Mouse (Mus musculus) limb, embryonic 12.5 days (tissue): ENCODE measurements around the gene Gm20737. TPM values are rescaled to one million over a fixed set of nuclear protein-coding genes. Genes with fewer than 3 reads are reported as not detected.
"Not testable (repeated sequence)": the region's sequence is repeated elsewhere in the genome, so short reads cannot be mapped to it uniquely, and the experiment has no call there.

Source experiments
- ATAC-seq: fragments of 200-750 bp; cut with Nextera tagmentation; 2 replicates; pipeline ENCODE4 v1.8.0; 2017; ENCODE audit warnings: low read depth, moderate TSS enrichment; ENCODE audit not compliant: insufficient number of reproducible peaks, insufficient read depth, low FRiP score, low TSS enrichment
- H3K27ac ChIP-seq: fragments of 300-500 bp; sonication (generic); 2 replicates; pipeline ENCODE4 v1.5.1; 2016; ENCODE audit warnings: mild to moderate bottlenecking, moderate library complexity
- H3K27me3 ChIP-seq: fragments of 300-500 bp; sonication (generic); 2 replicates; pipeline ENCODE4 v1.6.1; 2016; ENCODE audit warnings: mild to moderate bottlenecking, moderate library complexity
- H3K36me3 ChIP-seq: fragments of 300-500 bp; sonication (generic); 2 replicates; pipeline ENCODE4 v1.6.1; 2016; ENCODE audit warnings: mild to moderate bottlenecking, moderate library complexity
- H3K4me1 ChIP-seq: fragments of 300-500 bp; sonication (generic); replicated peaks from 2 replicates; pipeline ENCODE4 v1.6.1; 2016
- H3K4me2 ChIP-seq: fragments of 300-500 bp; sonication (generic); 2 replicates; pipeline ENCODE4 v1.6.1; 2016; ENCODE audit warnings: mild to moderate bottlenecking, moderate library complexity
- H3K4me3 ChIP-seq: fragments of 300-500 bp; sonication (generic); replicated peaks from 2 replicates; pipeline ENCODE4 v1.5.1; 2016; ENCODE audit warnings: mild to moderate bottlenecking
- H3K9ac ChIP-seq: fragments of 300-500 bp; sonication (generic); replicated peaks from 2 replicates; pipeline ENCODE4 v1.6.1; 2016; ENCODE audit warnings: mild to moderate bottlenecking, moderate library complexity
- H3K9me3 ChIP-seq: fragments of 300-500 bp; sonication (generic); 2 replicates; pipeline ENCODE4 v1.6.1; 2016; ENCODE audit warnings: mild to moderate bottlenecking, moderate library complexity
- WGBS: fragments of 180-500 bp; shearing (Covaris S2); methylation state at CpG from one replicate; pipeline ENCODE4 v1.1.7; 2016; 5-methylcytosine and 5-hydroxymethylcytosine counted together
- polyA plus RNA-seq: library from polyadenylated mRNA; unstranded; fragments of >200 nt; fragmentation: Nextera tagmentation; extraction: Ambion mirVana; gene quantifications from 2 replicates; pipeline ENCODE4 v1.2.1, GENCODE M21; 2016

Gm20737 gene
- not detected in 2 replicates for polyA plus RNA-seq

DNA sequence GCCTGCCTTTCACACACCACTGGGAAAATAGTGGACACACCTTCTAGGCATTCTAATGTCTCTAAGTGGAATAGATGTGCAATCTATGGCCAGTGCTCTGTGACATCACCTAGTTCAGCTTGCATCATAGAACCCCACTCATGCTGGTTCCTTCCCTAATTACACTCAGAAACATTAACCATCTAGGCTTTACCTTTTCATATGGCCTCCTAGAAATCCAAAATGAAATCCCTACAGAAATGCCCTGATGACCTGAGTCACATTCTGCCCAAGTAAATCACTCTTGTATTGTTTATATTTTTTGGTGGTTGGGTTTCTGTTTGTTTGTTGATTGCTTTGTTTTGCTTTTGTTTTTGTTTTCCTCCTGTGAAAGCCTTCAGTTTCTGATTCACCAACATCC, at the start of gene Gm20737:
TSS of gene Gm20737 (minus strand) at position 101 of the 400 bp plus-strand sequence.
- not testable (repeated sequence) for ATAC-seq, H3K9me3 ChIP-seq, H3K27ac ChIP-seq, H3K36me3 ChIP-seq, H3K27me3 ChIP-seq, H3K9ac ChIP-seq, H3K4me2 ChIP-seq, H3K4me1 ChIP-seq, H3K4me3 ChIP-seq

DNA sequence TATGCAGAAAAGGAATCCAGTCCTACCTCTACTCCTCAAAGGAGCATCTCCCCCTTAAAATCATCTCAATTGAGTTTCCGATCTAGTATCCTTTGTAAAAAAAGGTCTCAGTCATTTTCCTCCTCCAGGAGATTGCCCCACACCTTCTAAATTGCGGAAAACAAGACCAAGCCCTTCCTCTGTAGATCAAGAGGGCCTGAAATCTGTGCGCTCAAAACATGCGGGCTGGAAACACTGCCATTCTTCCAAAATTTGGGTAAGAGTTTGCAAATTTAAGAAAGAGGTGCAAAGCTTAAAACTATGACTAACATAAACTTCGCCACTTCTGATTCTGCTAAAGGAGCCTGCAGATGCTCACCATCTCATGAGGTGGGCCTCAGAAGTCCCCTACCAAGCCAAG, 17.3 kb upstream of the Gm20737 start, which contains the start of gene Gm21775:
TSS of gene Gm21775 (plus strand) at position 301 of the 400 bp plus-strand sequence.
- ATAC-seq, H3K27me3 ChIP-seq, H3K4me2 ChIP-seq, H3K9me3 ChIP-seq, H3K4me3 ChIP-seq, H3K36me3 ChIP-seq, H3K4me1 ChIP-seq, H3K9ac ChIP-seq, H3K27ac ChIP-seq: not testable (repeated sequence)
- 84% methylated on average over 5 of the region's 5 CpGs for WGBS

Other genes with a start within 250 kb of the Gm20737 start
- gene Gm20834, start 211.5 kb downstream of the Gm20737 start, polyA plus RNA-seq: not detected in 2 replicates
- gene Gm28510, start 123.3 kb downstream of the Gm20737 start, polyA plus RNA-seq: not detected in 2 replicates
- not detected in 2 replicates for gene Gm21775, start 17.4 kb upstream of the Gm20737 start, polyA plus RNA-seq
- gene Gm21900, start 80.3 kb upstream of the Gm20737 start, polyA plus RNA-seq: not detected in 2 replicates
- gene Gm20777, start 216.4 kb upstream of the Gm20737 start, polyA plus RNA-seq: not detected in 2 replicates